Comparison of ENCODE assay signal across 8 mouse cellular contexts in genomic region chr5:144964465-144964864, GRCm38 (mm10). TPM values are rescaled to one million over a fixed set of nuclear protein-coding genes. Genes with fewer than 3 reads are reported as not detected.
DNase-seq lines count a peak whose midpoint lies in the region; ATAC-seq and TF ChIP-seq lines count a peak whose summit lies in the region.

No protein-coding gene starts in this region.

- H3K27ac ChIP-seq in kidney, embryonic 14.5 days (ENCODE audit: low read depth, low read length): no peak overlapping the region
- no peak overlapping the region for H3K27ac ChIP-seq in cortical plate, adult 2 months (ENCODE audit: insufficient read depth, low read length)
- H3K27ac ChIP-seq in hindbrain, embryonic 13.5 days: peak overlapping the region; percentile 91; the same call in 1 of the 2 replicates
- H3K27ac ChIP-seq in midbrain, embryonic 14.5 days (replicated peaks; ENCODE audit: low read depth, low read length): peak overlapping the region; percentile 89; the same call in 1 of the 2 replicates

- no peaks in the 10 kb centered on the region for H3K9me3 ChIP-seq in kidney, embryonic 14.5 days (ENCODE audit: control insufficient read depth, low read length)
- H3K9me3 ChIP-seq in hindbrain, embryonic 13.5 days: no peaks in the 10 kb centered on the region
- no peaks in the 10 kb centered on the region for H3K9me3 ChIP-seq in midbrain, embryonic 14.5 days (ENCODE audit: control insufficient read depth, low read length)

- H3K36me3 ChIP-seq in kidney, embryonic 14.5 days (ENCODE audit: control insufficient read depth, insufficient read depth, low read length): no peaks in the 10 kb centered on the region
- no peaks in the 10 kb centered on the region for H3K36me3 ChIP-seq in hindbrain, embryonic 13.5 days
- no peaks in the 10 kb centered on the region for H3K36me3 ChIP-seq in midbrain, embryonic 14.5 days (ENCODE audit: control insufficient read depth, insufficient read depth, low read length)

- H3K4me3 ChIP-seq in kidney, embryonic 14.5 days (ENCODE audit: low read length): peak overlapping the region; percentile 89
- peak overlapping the region; percentile 84 for H3K4me3 ChIP-seq in cortical plate, adult 2 months (ENCODE audit: insufficient read depth, low read length)
- H3K4me3 ChIP-seq in hindbrain, embryonic 13.5 days: peak overlapping the region; percentile 78
- H3K4me3 ChIP-seq in midbrain, embryonic 14.5 days (replicated peaks; ENCODE audit: low read depth, low read length): peak overlapping the region; percentile 91

- TF ChIP-seq POLR2A in cortical plate, adult 2 months (IDR thresholded peaks at IDR 0.05; ENCODE audit: extremely low read depth, insufficient read depth, low read length): no peak

- H3K9ac ChIP-seq in kidney, embryonic 14.5 days (ENCODE audit: low read depth, low read length): no peak overlapping the region
- 0 out of 2 replicates have a peak overlapping the region, but pooled peaks have one; percentile 97 for H3K9ac ChIP-seq in hindbrain, embryonic 13.5 days
- no peak overlapping the region for H3K9ac ChIP-seq in midbrain, embryonic 14.5 days (replicated peaks; ENCODE audit: low read length)

- ATAC-seq in kidney, embryonic 14.5 days (ENCODE audit: low FRiP score, low TSS enrichment): peak; percentile 68
- ATAC-seq in hindbrain, embryonic 13.5 days (ENCODE audit: low FRiP score): peak; percentile 68
- ATAC-seq in midbrain, embryonic 14.5 days (ENCODE audit: low FRiP score, low TSS enrichment): peak; percentile 53

- peaks cover 16% of the 10 kb centered on the region for H3K4me1 ChIP-seq in kidney, embryonic 14.5 days (ENCODE audit: control insufficient read depth, insufficient read depth, low read length)
- H3K4me1 ChIP-seq in cortical plate, adult 2 months (ENCODE audit: control insufficient read depth, insufficient read depth, low read length): peaks cover 5% of the 10 kb centered on the region; the same call in 1 of the 2 replicates
- H3K4me1 ChIP-seq in hindbrain, embryonic 13.5 days (replicated peaks): peaks cover 57% of the 10 kb centered on the region
- H3K4me1 ChIP-seq in midbrain, embryonic 14.5 days (ENCODE audit: control insufficient read depth, insufficient read depth, low read length): peaks cover 23% of the 10 kb centered on the region

- no peak for DNase-seq in kidney, adult 9 months
- no peak for DNase-seq in midbrain, embryonic 14.5 days
- DNase-seq in urinary bladder, postnatal 25 days (ENCODE audit: low spot score): no peak
- DNase-seq in frontal cortex, postnatal 14 days (ENCODE audit: low spot score in 2 of 2): no peak
- no peak for DNase-seq in embryo, embryonic 10 days (ENCODE audit: low spot score)

- no peak for TF ChIP-seq CTCF in cortical plate, adult 2 months (IDR thresholded peaks at IDR 0.05; ENCODE audit: extremely low read depth, insufficient read depth, low read length)

- H3K4me2 ChIP-seq in kidney, embryonic 14.5 days (replicated peaks; ENCODE audit: low read depth, low read length): peak overlapping the region; percentile 75
- peak overlapping the region; percentile 58 for H3K4me2 ChIP-seq in hindbrain, embryonic 13.5 days
- peak overlapping the region; percentile 71 for H3K4me2 ChIP-seq in midbrain, embryonic 14.5 days (ENCODE audit: low read length)

- no peaks in the 10 kb centered on the region for H3K27me3 ChIP-seq in kidney, embryonic 14.5 days (ENCODE audit: control insufficient read depth, insufficient read depth, low read length)
- H3K27me3 ChIP-seq in hindbrain, embryonic 13.5 days: peaks cover 12% of the 10 kb centered on the region
- no peaks in the 10 kb centered on the region for H3K27me3 ChIP-seq in midbrain, embryonic 14.5 days (ENCODE audit: control insufficient read depth, insufficient read depth, low read length)

- WGBS in kidney, embryonic 14.5 days: 24% methylated on average over 7 of the region's 8 CpGs
- WGBS in hindbrain, embryonic 13.5 days: 28% methylated on average over 8 of the region's 8 CpGs
- 25% methylated on average over 8 of the region's 8 CpGs for WGBS in midbrain, embryonic 14.5 days

RNA-seq across cellular contexts. Expression of gene Smurf1, which starts 1.2 kb away (rescaled TPM):
- polyA plus RNA-seq in kidney, embryonic 14.5 days (2014; fragmentation: Nextera tagmentation; extraction: Ambion mirVana): 13.5 and 20.2 TPM in 2 replicates
- polyA plus RNA-seq in cortical plate, adult 2 months (2012; rRNA removed): 33.8 and 34.0 TPM in 2 replicates
- polyA plus RNA-seq in hindbrain, embryonic 13.5 days (2015; fragmentation: Nextera tagmentation; extraction: Ambion mirVana): 28.2 and 28.4 TPM in 2 replicates
- 42.8 and 44.9 TPM in 2 replicates for polyA plus RNA-seq in midbrain, embryonic 14.5 days (2014; fragmentation: Nextera tagmentation; extraction: Ambion mirVana)

Comparison
In these comparisons a context has a peak if more than half of its experiments do, and no peak if none do; other contexts are left out.
1. H3K27ac ChIP-seq: peak in hindbrain, embryonic 13.5 days (single experiment) and midbrain, embryonic 14.5 days (single experiment); none in kidney, embryonic 14.5 days (single experiment) and cortical plate, adult 2 months (single experiment).
2. Peak in every context shown above with its lines, with median percentiles within 50 percentile points of each other: ATAC-seq, H3K4me2 ChIP-seq and H3K4me3 ChIP-seq.